Comparison of ENCODE assay signal across 8 mouse cellular contexts in genomic region chr10:94147391-94147755, GRCm38 (mm10). TPM values are rescaled to one million over a fixed set of nuclear protein-coding genes. Genes with fewer than 3 reads are reported as not detected.
DNase-seq lines count a peak whose midpoint lies in the region; ATAC-seq and TF ChIP-seq lines count a peak whose summit lies in the region.

No protein-coding gene starts in this region.

- WGBS in kidney, embryonic 16.5 days, result 10% methylated on average over 8 of the region's 8 CpGs
- 9% methylated on average over 8 of the region's 8 CpGs for WGBS in intestine, embryonic 14.5 days

- no peak for TF ChIP-seq POLR2A in myocyte (IDR thresholded peaks at IDR 0.05; ENCODE audit: insufficient read length, low read depth)

- H3K36me3 ChIP-seq in kidney, embryonic 16.5 days (ENCODE audit: insufficient read depth, low read length), result no peaks in the 10 kb centered on the region
- H3K36me3 ChIP-seq in intestine, embryonic 14.5 days (ENCODE audit: control insufficient read depth, insufficient read depth, low read length), result peaks cover 4% of the 10 kb centered on the region
- H3K36me3 ChIP-seq in myocyte (ENCODE audit: control insufficient read depth, insufficient read depth), result no peaks in the 10 kb centered on the region

- H3K4me1 ChIP-seq in kidney, embryonic 16.5 days (ENCODE audit: insufficient read depth, low read length), result peaks cover 26% of the 10 kb centered on the region
- peaks cover 15% of the 10 kb centered on the region for H3K4me1 ChIP-seq in intestine, embryonic 14.5 days (replicated peaks; ENCODE audit: control insufficient read depth, insufficient read depth, low read length)

- peak overlapping the region; percentile 54 for H3K4me2 ChIP-seq in kidney, embryonic 16.5 days (replicated peaks; ENCODE audit: low read depth, low read length)
- peak overlapping the region; percentile 58 for H3K4me2 ChIP-seq in intestine, embryonic 14.5 days (ENCODE audit: low read length)
- peak overlapping the region; percentile 63 for H3K4me2 ChIP-seq in myocyte (ENCODE audit: low read depth)

- peak; percentile 36; the same call in 1 of the 2 replicates for ATAC-seq in kidney, embryonic 16.5 days (ENCODE audit: low FRiP score, low TSS enrichment)
- ATAC-seq in intestine, embryonic 14.5 days (replicated peaks; ENCODE audit: low FRiP score, low TSS enrichment, low read depth), result peak; percentile 52

- 0 out of 2 replicates have a peak overlapping the region, but pooled peaks have one; percentile 97 for H3K27ac ChIP-seq in kidney, embryonic 16.5 days (ENCODE audit: low read length)
- peak overlapping the region; percentile 90; the same call in 1 of the 2 replicates for H3K27ac ChIP-seq in intestine, embryonic 14.5 days (ENCODE audit: low read depth)

- H3K4me3 ChIP-seq in kidney, embryonic 16.5 days (ENCODE audit: low read length), result peak overlapping the region; percentile 82
- H3K4me3 ChIP-seq in intestine, embryonic 14.5 days (ENCODE audit: low read depth, low read length), result peak overlapping the region; percentile 72
- H3K4me3 ChIP-seq in myocyte, result peak overlapping the region; percentile 71

- peaks cover 23% of the 10 kb centered on the region for H3K79me2 ChIP-seq in myocyte (ENCODE audit: control insufficient read depth, insufficient read depth)

- H3K9ac ChIP-seq in kidney, embryonic 16.5 days (replicated peaks; ENCODE audit: low read length), result peak overlapping the region; percentile 93
- peak overlapping the region; percentile 89 for H3K9ac ChIP-seq in intestine, embryonic 14.5 days (ENCODE audit: low read length)

- H3K27me3 ChIP-seq in kidney, embryonic 16.5 days (ENCODE audit: insufficient read depth, low read length), result no peaks in the 10 kb centered on the region
- H3K27me3 ChIP-seq in intestine, embryonic 14.5 days (replicated peaks; ENCODE audit: control insufficient read depth, insufficient read depth, low read length), result no peaks in the 10 kb centered on the region
- no peaks in the 10 kb centered on the region for H3K27me3 ChIP-seq in myocyte (ENCODE audit: control insufficient read depth, insufficient read depth, insufficient read length)

- no peak for DNase-seq in kidney, adult 18-20 months
- DNase-seq in c-Kit-positive CD71-positive TER-119-negative erythroid progenitor cells, embryonic 14.5 days (ENCODE audit: low read depth), result peak; percentile 31
- no peak for DNase-seq in intestine, embryonic 14.5 days (ENCODE audit: low spot score)
- no peak for DNase-seq in left cerebral cortex, postnatal 4 days
- DNase-seq in yolk sac, embryonic 10.5 days (ENCODE audit: low spot score), result no peak
- no peak for DNase-seq in right cerebral cortex, postnatal 4 days

- intact Hi-C loops in left cerebral cortex, postnatal 4 days (cut with DNase I), result no loop called here

- H3ac ChIP-seq in myocyte (ENCODE audit: control insufficient read depth, insufficient read length), result peak overlapping the region; percentile 39

- no peaks in the 10 kb centered on the region for H3K9me3 ChIP-seq in kidney, embryonic 16.5 days (ENCODE audit: low read length)
- H3K9me3 ChIP-seq in intestine, embryonic 14.5 days (ENCODE audit: control insufficient read depth, low read length), result no peaks in the 10 kb centered on the region

TF ChIP-seq in myocyte, 11 proteins besides CTCF, POLR2A, EP300 and RAD21:
- TF ChIP-seq MYOD1 (IDR thresholded peaks at IDR 0.05; ENCODE audit: control insufficient read depth in 1 of 3, insufficient read length in 2 of 3, low read depth in 2 of 3) (no peak), REST (IDR thresholded peaks at IDR 0.05; ENCODE audit: insufficient read depth, insufficient read length) (no peak), MAX (IDR thresholded peaks at IDR 0.05; ENCODE audit: low read depth) (no peak), MYOG (IDR thresholded peaks at IDR 0.05; ENCODE audit: control insufficient read depth in 1 of 3, insufficient read depth in 1 of 3, insufficient read length in 2 of 3, low read depth in 2 of 3) (no peak), SRF (IDR thresholded peaks at IDR 0.05; ENCODE audit: control insufficient read depth, insufficient read length, low read depth) (no peak), E2F4 (IDR thresholded peaks at IDR 0.05; ENCODE audit: insufficient read depth) (no peak), TCF12 (IDR thresholded peaks at IDR 0.05; ENCODE audit: insufficient read depth, poor library complexity, severe bottlenecking) (no peak), TCF3 (IDR thresholded peaks at IDR 0.05; ENCODE audit: insufficient read length, low read depth) (no peak), USF1 (IDR thresholded peaks at IDR 0.05; ENCODE audit: low read depth) (no peak), POLR2AphosphoS2 (IDR thresholded peaks at IDR 0.05; ENCODE audit: insufficient read length, low read depth) (no peak), CEBPB (IDR thresholded peaks at IDR 0.05; ENCODE audit: insufficient read depth, poor library complexity, severe bottlenecking) (no peak)
TF ChIP-seq in myocyte: peak in this region for 0.

RNA-seq across cellular contexts. Expression of gene Nr2c1, which starts 0.5 kb away (rescaled TPM):
- polyA plus RNA-seq in kidney, embryonic 16.5 days (2015; fragmentation: Nextera tagmentation; extraction: Ambion mirVana), result 9.5 and 10.0 TPM in 2 replicates
- polyA plus RNA-seq in intestine, embryonic 14.5 days (2014; fragmentation: Nextera tagmentation; extraction: Ambion mirVana), result 10.7 and 13.7 TPM in 2 replicates
- 8.4 TPM for polyA plus RNA-seq in myocyte (2012; fragmentation: generic; extraction: Trizol)
- 1 to 10 TPM; 8.2 to 8.6 TPM for total RNA-seq in left cerebral cortex, postnatal 4 days (2021)

RNA-seq across cellular contexts. Expression of gene Ndufa12, which starts 51.1 kb away (rescaled TPM):
- polyA plus RNA-seq in kidney, embryonic 16.5 days (2015; fragmentation: Nextera tagmentation; extraction: Ambion mirVana), result 389 and 424 TPM in 2 replicates
- 456 and 473 TPM in 2 replicates for polyA plus RNA-seq in intestine, embryonic 14.5 days (2014; fragmentation: Nextera tagmentation; extraction: Ambion mirVana)
- polyA plus RNA-seq in myocyte (2012; fragmentation: generic; extraction: Trizol), result 406 TPM
- 100 to 1,000 TPM; 178 to 195 TPM for total RNA-seq in left cerebral cortex, postnatal 4 days (2021)
